Mouse (Mus musculus) limb, embryonic 12.5 days (tissue): Measurements from ENCODE around the gene Atp8a2. TPM values are rescaled to one million over a fixed set of nuclear protein-coding genes. Genes with fewer than 3 reads are reported as not detected.

Experiments used
- ATAC-seq: fragments of 200-750 bp; cut with Nextera tagmentation; 2 replicates; pipeline ENCODE4 v1.8.0; 2017; ENCODE audit warnings: low read depth, moderate TSS enrichment; ENCODE audit not compliant: insufficient number of reproducible peaks, insufficient read depth, low FRiP score, low TSS enrichment
- H3K27ac ChIP-seq: fragments of 300-500 bp; sonication (generic); 2 replicates; pipeline ENCODE4 v1.5.1; 2016; ENCODE audit warnings: mild to moderate bottlenecking, moderate library complexity
- H3K27me3 ChIP-seq: fragments of 300-500 bp; sonication (generic); 2 replicates; pipeline ENCODE4 v1.6.1; 2016; ENCODE audit warnings: mild to moderate bottlenecking, moderate library complexity
- H3K36me3 ChIP-seq: fragments of 300-500 bp; sonication (generic); 2 replicates; pipeline ENCODE4 v1.6.1; 2016; ENCODE audit warnings: mild to moderate bottlenecking, moderate library complexity
- H3K4me1 ChIP-seq: fragments of 300-500 bp; sonication (generic); replicated peaks from 2 replicates; pipeline ENCODE4 v1.6.1; 2016
- H3K4me2 ChIP-seq: fragments of 300-500 bp; sonication (generic); 2 replicates; pipeline ENCODE4 v1.6.1; 2016; ENCODE audit warnings: mild to moderate bottlenecking, moderate library complexity
- H3K4me3 ChIP-seq: fragments of 300-500 bp; sonication (generic); replicated peaks from 2 replicates; pipeline ENCODE4 v1.5.1; 2016; ENCODE audit warnings: mild to moderate bottlenecking
- H3K9ac ChIP-seq: fragments of 300-500 bp; sonication (generic); replicated peaks from 2 replicates; pipeline ENCODE4 v1.6.1; 2016; ENCODE audit warnings: mild to moderate bottlenecking, moderate library complexity
- H3K9me3 ChIP-seq: fragments of 300-500 bp; sonication (generic); 2 replicates; pipeline ENCODE4 v1.6.1; 2016; ENCODE audit warnings: mild to moderate bottlenecking, moderate library complexity
- WGBS: fragments of 180-500 bp; shearing (Covaris S2); methylation state at CpG from one replicate; pipeline ENCODE4 v1.1.7; 2016; 5-methylcytosine and 5-hydroxymethylcytosine counted together
- polyA plus RNA-seq: library from polyadenylated mRNA; unstranded; fragments of >200 nt; fragmentation: Nextera tagmentation; extraction: Ambion mirVana; gene quantifications from 2 replicates; pipeline ENCODE4 v1.2.1, GENCODE M21; 2016

Gene Atp8a2
- 6.0 and 6.7 TPM in 2 replicates for polyA plus RNA-seq

GRCm38 (mm10) chr14:60196884-60197283 is at the start of gene Atp8a2:
Gene Atp8a2, minus strand, starts transcription at chr14:60197179.
- no peak within 1 kb of the TSS for H3K27ac ChIP-seq
- no peaks in the 10 kb centered on the region for H3K27me3 ChIP-seq
- H3K4me1 ChIP-seq: no peaks in the 10 kb centered on the region
- no peak within 1 kb of the TSS for H3K9ac ChIP-seq
- H3K36me3 ChIP-seq: no peaks in the 10 kb centered on the region
- WGBS: 69% methylated on average over 7 of the region's 7 CpGs
- ATAC-seq: no peak
- H3K9me3 ChIP-seq: no peaks in the 10 kb centered on the region
- H3K4me2 ChIP-seq: no peak within 1 kb of the TSS
- no peak within 1 kb of the TSS for H3K4me3 ChIP-seq

GRCm38 (mm10) chr14:60238551-60238950 is 41.6 kb upstream of the Atp8a2 start:
- H3K36me3 ChIP-seq: peaks cover 66% of the 10 kb centered on the region

GRCm38 (mm10) chr14:60219886-60220285 is 22.9 kb upstream of the Atp8a2 start:
- Histone ChIP-seq H3K27me3 (no peaks in the 10 kb centered on the region), H3K9me3 (no peaks in the 10 kb centered on the region), H3K4me2 (no peak overlapping the region), H3K36me3 (peaks cover 36% of the 10 kb centered on the region), H3K4me1 (no peaks in the 10 kb centered on the region), H3K27ac (no peak overlapping the region), H3K4me3 (no peak overlapping the region), H3K9ac (no peak overlapping the region)
- 91% methylated on average over 10 of the region's 10 CpGs for WGBS
- ATAC-seq: no peak

More at GRCm38 (mm10) chr14:60238551-60238950, 41.6 kb upstream of the Atp8a2 start:
- H3K9ac ChIP-seq: no peak overlapping the region
- H3K27me3 ChIP-seq: no peaks in the 10 kb centered on the region
- H3K9me3 ChIP-seq: no peaks in the 10 kb centered on the region
- no peak overlapping the region for H3K4me3 ChIP-seq
- H3K4me2 ChIP-seq: no peak overlapping the region
- 87% methylated on average over 3 of the region's 3 CpGs for WGBS
- H3K4me1 ChIP-seq: no peaks in the 10 kb centered on the region
- ATAC-seq: no peak
- no peak overlapping the region for H3K27ac ChIP-seq

- H3K27ac ChIP-seq: no peak overlapping the region
- no peaks in the 10 kb centered on the region for H3K9me3 ChIP-seq
- no peak for ATAC-seq
- H3K4me3 ChIP-seq: no peak overlapping the region
- no peaks in the 10 kb centered on the region for H3K4me1 ChIP-seq
- no peak overlapping the region for H3K4me2 ChIP-seq
- H3K27me3 ChIP-seq: no peaks in the 10 kb centered on the region
- H3K36me3 ChIP-seq: peaks cover 36% of the 10 kb centered on the region
- no peak overlapping the region for H3K9ac ChIP-seq
- WGBS: 97% methylated on average over 4 of the region's 4 CpGs
These were observed 20.6 kb upstream of the Atp8a2 start for GRCm38 (mm10) chr14:60217616-60218015.

GRCm38 (mm10) chr14:60216125-60216524 is 19.1 kb upstream of the Atp8a2 start:
- Histone ChIP-seq H3K4me3 (no peak overlapping the region), H3K4me2 (no peak overlapping the region), H3K9ac (no peak overlapping the region), H3K36me3 (peaks cover 31% of the 10 kb centered on the region), H3K27ac (no peak overlapping the region), H3K4me1 (no peaks in the 10 kb centered on the region), H3K9me3 (no peaks in the 10 kb centered on the region), H3K27me3 (no peaks in the 10 kb centered on the region)
- ATAC-seq: no peak
- 92% methylated on average over 1 of the region's 1 CpGs for WGBS

- ATAC-seq: no peak
- no peak overlapping the region for H3K9ac ChIP-seq
- no peaks in the 10 kb centered on the region for H3K9me3 ChIP-seq
- H3K27ac ChIP-seq: no peak overlapping the region
- no peaks in the 10 kb centered on the region for H3K4me1 ChIP-seq
- H3K4me2 ChIP-seq: no peak overlapping the region
- no peak overlapping the region for H3K4me3 ChIP-seq
- peaks cover 24% of the 10 kb centered on the region for H3K36me3 ChIP-seq
- H3K27me3 ChIP-seq: no peaks in the 10 kb centered on the region
- WGBS: 91% methylated on average over 3 of the region's 3 CpGs
These were observed 18.0 kb upstream of the Atp8a2 start for GRCm38 (mm10) chr14:60215000-60215399.

- WGBS: 56% methylated on average over 1 of the region's 1 CpGs
- no peaks in the 10 kb centered on the region for H3K27me3 ChIP-seq
- H3K9ac ChIP-seq: no peak overlapping the region
- H3K4me1 ChIP-seq: no peaks in the 10 kb centered on the region
- no peak overlapping the region for H3K4me2 ChIP-seq
- no peaks in the 10 kb centered on the region for H3K9me3 ChIP-seq
- H3K36me3 ChIP-seq: peaks cover 14% of the 10 kb centered on the region
- H3K4me3 ChIP-seq: no peak overlapping the region
- no peak for ATAC-seq
- no peak overlapping the region for H3K27ac ChIP-seq
These were observed 17.1 kb upstream of the Atp8a2 start for GRCm38 (mm10) chr14:60214040-60214439.

GRCm38 (mm10) chr14:60209166-60209565 is 12.2 kb upstream of the Atp8a2 start:
- Histone ChIP-seq H3K4me3 (no peak overlapping the region), H3K9me3 (no peaks in the 10 kb centered on the region), H3K36me3 (no peaks in the 10 kb centered on the region), H3K27me3 (no peaks in the 10 kb centered on the region), H3K27ac (no peak overlapping the region), H3K9ac (no peak overlapping the region), H3K4me2 (no peak overlapping the region), H3K4me1 (0 out of 2 replicates have a peak, but pooled peaks cover under 1% of the 10 kb centered on the region)
- ATAC-seq: no peak
- 90% methylated on average over 7 of the region's 7 CpGs for WGBS

GRCm38 (mm10) chr14:60204993-60205392 is 8.0 kb upstream of the Atp8a2 start:
- H3K4me3 ChIP-seq: no peak overlapping the region
- H3K4me2 ChIP-seq: no peak overlapping the region
- 91% methylated on average over 6 of the region's 6 CpGs for WGBS
- no peaks in the 10 kb centered on the region for H3K36me3 ChIP-seq
- H3K9me3 ChIP-seq: no peaks in the 10 kb centered on the region
- no peak overlapping the region for H3K9ac ChIP-seq
- no peak for ATAC-seq
- 0 out of 2 replicates have a peak, but pooled peaks cover 3% of the 10 kb centered on the region for H3K4me1 ChIP-seq
- H3K27me3 ChIP-seq: no peaks in the 10 kb centered on the region
- no peak overlapping the region for H3K27ac ChIP-seq

- H3K9ac ChIP-seq: no peak overlapping the region
- ATAC-seq: no peak
- 82% methylated on average over 5 of the region's 5 CpGs for WGBS
- no peaks in the 10 kb centered on the region for H3K36me3 ChIP-seq
- H3K4me2 ChIP-seq: no peak overlapping the region
- H3K4me3 ChIP-seq: no peak overlapping the region
- no peaks in the 10 kb centered on the region for H3K27me3 ChIP-seq
- H3K27ac ChIP-seq: no peak overlapping the region
- no peaks in the 10 kb centered on the region for H3K9me3 ChIP-seq
- no peaks in the 10 kb centered on the region for H3K4me1 ChIP-seq
These were observed 980 bp downstream of the Atp8a2 start for GRCm38 (mm10) chr14:60195999-60196398.

- H3K4me2 ChIP-seq: no peak overlapping the region
- no peaks in the 10 kb centered on the region for H3K4me1 ChIP-seq
- no peak overlapping the region for H3K27ac ChIP-seq
- H3K4me3 ChIP-seq: no peak overlapping the region
- no peak overlapping the region for H3K9ac ChIP-seq
- no peaks in the 10 kb centered on the region for H3K27me3 ChIP-seq
- no peaks in the 10 kb centered on the region for H3K36me3 ChIP-seq
- 78% methylated on average over 1 of the region's 1 CpGs for WGBS
- no peaks in the 10 kb centered on the region for H3K9me3 ChIP-seq
- no peak for ATAC-seq
These were observed 2.4 kb downstream of the Atp8a2 start for GRCm38 (mm10) chr14:60194606-60195005.

GRCm38 (mm10) chr14:60189771-60190170 is 7.2 kb downstream of the Atp8a2 start:
- WGBS: 85% methylated on average over 5 of the region's 5 CpGs

More at GRCm38 (mm10) chr14:60189771-60190170, 7.2 kb downstream of the Atp8a2 start:
- H3K4me1 ChIP-seq: no peaks in the 10 kb centered on the region
- no peaks in the 10 kb centered on the region for H3K36me3 ChIP-seq
- no peaks in the 10 kb centered on the region for H3K9me3 ChIP-seq
- H3K4me2 ChIP-seq: no peak overlapping the region
- H3K27ac ChIP-seq: no peak overlapping the region
- H3K27me3 ChIP-seq: no peaks in the 10 kb centered on the region
- no peak for ATAC-seq
- H3K9ac ChIP-seq: no peak overlapping the region
- no peak overlapping the region for H3K4me3 ChIP-seq
